Mouse (Mus musculus) mouse trophoblast stem cell (cell line): ENCODE measurements around the gene Ptpn18.
"Not testable (repeated sequence)": the region's sequence is repeated elsewhere in the genome, so short reads cannot be mapped to it uniquely, and the experiment has no call there.

ENCODE experiments used
- in situ Hi-C, 2 experiments: fragments of 300-500 bp; cut with MseI, MboI; formaldehyde crosslinking; loops; 2 replicates in 1 of 2; 3 replicates in 1 of 2; pipeline ENCODE4 v1.15.1; 2025

Gene Ptpn18

GRCm38 (mm10) chr1:34517297-34517696 lies 57.7 kb downstream of the Ptpn18 start:
- in situ Hi-C loops: not testable (repeated sequence)

GRCm38 (mm10) chr1:34517797-34518196 lies 58.2 kb downstream of the Ptpn18 start:
- in situ Hi-C loops: not testable (repeated sequence)

- in situ Hi-C loops: no loop called here
Observed at GRCm38 (mm10) chr1:34518259-34518658, 58.7 kb downstream of the Ptpn18 start.

GRCm38 (mm10) chr1:34522205-34522849 lies 62.8 kb downstream of the Ptpn18 start:
- in situ Hi-C loops: no loop called here

- in situ Hi-C loops: no loop called here
Observed at GRCm38 (mm10) chr1:34522850-34523244, 63.3 kb downstream of the Ptpn18 start.

GRCm38 (mm10) chr1:34523647-34524046 lies 64.1 kb downstream of the Ptpn18 start:
- in situ Hi-C loops: no loop called here
